24 mouse cellular contexts compared by ENCODE assay signal in genomic region chr7:127102148-127102547, GRCm38 (mm10). TPM values are rescaled to one million over a fixed set of nuclear protein-coding genes. Genes with fewer than 3 reads are reported as not detected.
DNase-seq lines count a peak whose midpoint lies in the region; ATAC-seq and TF ChIP-seq lines count a peak whose summit lies in the region.
"Had no signal": no experiment of that assay in that cellular context is flagged by ENCODE, and none has a peak within 500 bp of the region (broad histone marks: within the 10 kb centered on the region; RNA-seq: fewer than 3 reads in every experiment).

No protein-coding gene starts in this region.

- H3K36me3 ChIP-seq in heart, embryonic 13.5 days, result no peaks in the 10 kb centered on the region
- H3K36me3 ChIP-seq in thymus, adult 2 months (ENCODE audit: control insufficient read depth, insufficient read depth, low read length), result no peaks in the 10 kb centered on the region
- H3K36me3 ChIP-seq: embryonic facial prominence, embryonic 13.5 days; forebrain, embryonic 10.5 days; heart, embryonic 12.5 days; hindbrain, embryonic 12.5 days; hindbrain, embryonic 15.5 days had no signal

- peaks cover 14% of the 10 kb centered on the region for H3K27me3 ChIP-seq in heart, embryonic 13.5 days (replicated peaks)
- no peaks in the 10 kb centered on the region for H3K27me3 ChIP-seq in thymus, adult 2 months (ENCODE audit: control insufficient read depth, insufficient read depth, low read length)
- H3K27me3 ChIP-seq: embryonic facial prominence, embryonic 13.5 days; hindbrain, embryonic 12.5 days; hindbrain, embryonic 15.5 days had no signal

- WGBS in heart, embryonic 13.5 days, result 58% methylated on average over 6 of the region's 6 CpGs
- WGBS in thymus, adult 2 months, result 32% methylated on average over 6 of the region's 6 CpGs

- H3K9me3 ChIP-seq in heart, embryonic 13.5 days, result no peaks in the 10 kb centered on the region
- H3K9me3 ChIP-seq: embryonic facial prominence, embryonic 13.5 days; forebrain, embryonic 10.5 days; heart, embryonic 12.5 days; hindbrain, embryonic 12.5 days; hindbrain, embryonic 15.5 days had no signal

- 0 out of 2 replicates have a peak overlapping the region, but pooled peaks have one; percentile 24 for H3K9ac ChIP-seq in heart, embryonic 13.5 days
- H3K9ac ChIP-seq: embryonic facial prominence, embryonic 13.5 days; heart, embryonic 12.5 days; hindbrain, embryonic 12.5 days; hindbrain, embryonic 15.5 days had no signal

- no peak overlapping the region for H3K4me2 ChIP-seq in heart, embryonic 13.5 days
- H3K4me2 ChIP-seq: embryonic facial prominence, embryonic 13.5 days; heart, embryonic 12.5 days; hindbrain, embryonic 12.5 days; hindbrain, embryonic 15.5 days had no signal

- no peak for DNase-seq in heart, postnatal 14 days
- DNase-seq in thymus, adult 2 months, result peak; percentile 33
- no peak for DNase-seq in thymus, postnatal 0 days (ENCODE audit: low spot score)
- peak; percentile 61 for DNase-seq in thymus, postnatal 4 days
- no peak for DNase-seq in retina, embryonic 14.5 days (ENCODE audit: low spot score)
- DNase-seq: cerebellum, adult 11 months; cerebellum, adult 2 months; cerebellum, adult 9-11 months; cerebellum, postnatal 25 days; gastrocnemius, postnatal 25 days; heart, adult 18-20 months had no signal

- no peak overlapping the region for H3K4me3 ChIP-seq in heart, embryonic 13.5 days
- H3K4me3 ChIP-seq in thymus, adult 2 months (ENCODE audit: control insufficient read depth, insufficient read depth, low read length), result no peak overlapping the region
- H3K4me3 ChIP-seq: embryonic facial prominence, embryonic 13.5 days; forebrain, embryonic 10.5 days; heart, embryonic 12.5 days; hindbrain, embryonic 12.5 days; hindbrain, embryonic 15.5 days had no signal

- TF ChIP-seq POLR2A in thymus, adult 2 months (IDR thresholded peaks at IDR 0.05; ENCODE audit: control insufficient read depth, extremely low read depth, insufficient read depth, low read length, poor library complexity), result no peak

- no peak for ATAC-seq in heart, embryonic 13.5 days (ENCODE audit: extremely low read depth, insufficient number of reproducible peaks, low FRiP score, low TSS enrichment)
- ATAC-seq: CD4-positive, CD25-positive, alpha-beta regulatory T cell, adult 4 months; forebrain, embryonic 14.5 days had no signal

- intact Hi-C loops in heart, postnatal 14 days (cut with DNase I), result loop anchor here (5.0 to 10.0 kb wide), 2 partner anchors 60 to 87 kb away; partner anchors contain the start of genes Kif22, Mvp, Pagr1a and Pagr1b

- H3K4me1 ChIP-seq in heart, embryonic 13.5 days, result no peaks in the 10 kb centered on the region; the same call in 1 of the 2 replicates
- peaks cover 34% of the 10 kb centered on the region for H3K4me1 ChIP-seq in thymus, adult 2 months (replicated peaks; ENCODE audit: control insufficient read depth, insufficient read depth, low read length)
- H3K4me1 ChIP-seq: heart, embryonic 12.5 days had no signal

- no peak overlapping the region for H3K27ac ChIP-seq in heart, embryonic 13.5 days (replicated peaks)
- no peak overlapping the region; the same call in 1 of the 2 replicates for H3K27ac ChIP-seq in thymus, adult 2 months (ENCODE audit: control insufficient read depth, insufficient read depth, low read length)
- H3K27ac ChIP-seq: embryonic facial prominence, embryonic 13.5 days; forebrain, embryonic 10.5 days; hindbrain, embryonic 12.5 days; hindbrain, embryonic 15.5 days had no signal

- TF ChIP-seq CTCF in thymus, adult 2 months (IDR thresholded peaks at IDR 0.05; ENCODE audit: borderline replicate concordance, control insufficient read depth, extremely low read depth, insufficient read depth, low read length, poor library complexity), result no peak

RNA-seq across cellular contexts. Expression of gene AI467606, which starts 11.0 kb away (rescaled TPM):
- polyA plus RNA-seq in heart, embryonic 13.5 days (2015; fragmentation: Nextera tagmentation; extraction: Ambion mirVana), result 1.0 and 1.1 TPM in 2 replicates
- 1 to 10 TPM; 1.4 to 3.0 TPM for total RNA-seq in heart, postnatal 14 days (2021)
- 518 and 532 TPM in 2 replicates for polyA plus RNA-seq in thymus, adult 2 months (2012; rRNA removed)
- 154 and 165 TPM in 2 replicates for polyA plus RNA-seq in thymus, postnatal 0 days (2015; fragmentation: Nextera tagmentation; extraction: Ambion mirVana)

RNA-seq across cellular contexts. Expression of gene Zg16, which starts 15.0 kb away (rescaled TPM):
- polyA plus RNA-seq in heart, embryonic 13.5 days (2015; fragmentation: Nextera tagmentation; extraction: Ambion mirVana), result not detected in 2 replicates
- not detected for total RNA-seq in heart, postnatal 14 days (2021)
- 0.73 and 1.2 TPM in 2 replicates for polyA plus RNA-seq in thymus, adult 2 months (2012; rRNA removed)
- polyA plus RNA-seq in thymus, postnatal 0 days (2015; fragmentation: Nextera tagmentation; extraction: Ambion mirVana), result 2.4 and 2.7 TPM in 2 replicates
- total RNA-seq: adrenal gland, adult 2 months; adrenal gland, postnatal 14 days; gastrocnemius, adult 8-10 months; gastrocnemius, postnatal 25 days; heart, adult 18-20 months; heart, postnatal 25 days had no signal
- polyA plus RNA-seq: C2C12; embryonic facial prominence, embryonic 13.5 days; forebrain, embryonic 10.5 days; forebrain, embryonic 14.5 days; heart, embryonic 12.5 days; hindbrain, embryonic 12.5 days; hindbrain, embryonic 15.5 days had no signal

RNA-seq across cellular contexts. Expression of gene Qprt, which starts 19.9 kb away (rescaled TPM):
- 3.2 and 4.7 TPM in 2 replicates for polyA plus RNA-seq in heart, embryonic 13.5 days (2015; fragmentation: Nextera tagmentation; extraction: Ambion mirVana)
- total RNA-seq in heart, postnatal 14 days (2021), result not detected
- polyA plus RNA-seq in thymus, adult 2 months (2012; rRNA removed), result 8.0 and 10.1 TPM in 2 replicates
- 0.99 and 1.4 TPM in 2 replicates for polyA plus RNA-seq in thymus, postnatal 0 days (2015; fragmentation: Nextera tagmentation; extraction: Ambion mirVana)
- total RNA-seq: heart, postnatal 25 days had no signal
- polyA plus RNA-seq: C2C12 had no signal

RNA-seq across cellular contexts. Expression of gene Spn, which starts 35.5 kb away (rescaled TPM):
- 0.13 and 0.36 TPM in 2 replicates for polyA plus RNA-seq in heart, embryonic 13.5 days (2015; fragmentation: Nextera tagmentation; extraction: Ambion mirVana)
- total RNA-seq in heart, postnatal 14 days (2021), result 1 to 10 TPM in 1 of 2 experiments, under 1 TPM in 1; 0.38 to 2.0 TPM
- 135 and 157 TPM in 2 replicates for polyA plus RNA-seq in thymus, adult 2 months (2012; rRNA removed)
- 26.6 and 26.7 TPM in 2 replicates for polyA plus RNA-seq in thymus, postnatal 0 days (2015; fragmentation: Nextera tagmentation; extraction: Ambion mirVana)
- polyA plus RNA-seq: forebrain, embryonic 14.5 days; hindbrain, embryonic 12.5 days had no signal

RNA-seq across cellular contexts. Expression of gene Kif22, which starts 59.9 kb away (rescaled TPM):
- polyA plus RNA-seq in heart, embryonic 13.5 days (2015; fragmentation: Nextera tagmentation; extraction: Ambion mirVana), result 72.4 and 79.2 TPM in 2 replicates
- total RNA-seq in heart, postnatal 14 days (2021), result 1 to 10 TPM; 4.6 to 8.2 TPM
- polyA plus RNA-seq in thymus, adult 2 months (2012; rRNA removed), result 50.5 and 66.8 TPM in 2 replicates
- polyA plus RNA-seq in thymus, postnatal 0 days (2015; fragmentation: Nextera tagmentation; extraction: Ambion mirVana), result 117 and 133 TPM in 2 replicates

Comparison
In these comparisons a context has a peak if more than half of its experiments do, and no peak if none do; other contexts are left out.
1. DNase-seq: peak in thymus, adult 2 months (single experiment) and thymus, postnatal 4 days (single experiment); none in heart, postnatal 14 days (0 of 2), thymus, postnatal 0 days (single experiment) and retina, embryonic 14.5 days (single experiment).
2. RNA of gene AI467606, which starts 11.0 kb away (polyA plus RNA-seq): 518 to 532 TPM in thymus, adult 2 months and 154 to 165 TPM in thymus, postnatal 0 days; 1.0 to 1.1 TPM in heart, embryonic 13.5 days; every median in the first group is over 10 times any median in the second.